Mouse (Mus musculus) ES-E14 (cell line): ENCODE measurements at regions not wholly inside any gene's neighbourhood (a gene's known extent, or its start where the extent isn't known, plus 50 kb on each side); places are given as distances from the start of the nearest gene placed in this dataset.

Experiments used
- CHD2 ChIP-seq: IDR thresholded peaks from 2 replicates; pipeline ENCODE4 v1.6.1; 2014; ENCODE audit warnings: mild to moderate bottlenecking, low read depth, low read length, inconsistent platforms
- HCFC1 ChIP-seq: IDR thresholded peaks from 2 replicates; pipeline ENCODE4 v1.6.1; 2012; ENCODE audit warnings: low read length, inconsistent platforms, borderline replicate concordance; ENCODE audit not compliant: insufficient read depth
- ZC3H11A ChIP-seq: IDR thresholded peaks from 2 replicates; pipeline ENCODE4 v1.6.1; 2012; ENCODE audit warnings: low read depth, mild to moderate bottlenecking, inconsistent platforms, low read length, borderline replicate concordance
- ZNF384 ChIP-seq: IDR thresholded peaks from 2 replicates; pipeline ENCODE4 v1.6.1; 2012; ENCODE audit warnings: low read depth, low read length, inconsistent platforms

GRCm38 (mm10) chr13:101238860-101239259 is 405.6 kb upstream of the Slc30a5 start:
- TF ChIP-seq HCFC1 (no peak), CHD2 (no peak), ZNF384 (no peak), ZC3H11A (no peak)
